Mouse (Mus musculus): Measurements from ENCODE around the gene Amh. TPM values are rescaled to one million over a fixed set of nuclear protein-coding genes. Genes with fewer than 3 reads are reported as not detected.
A peak's percentile ranks its signal among the peaks of the same experiment; 100 is the strongest.

Amh gene
- polyA plus RNA-seq, 1 experiment from 2014 or later, result not detected

DNA sequence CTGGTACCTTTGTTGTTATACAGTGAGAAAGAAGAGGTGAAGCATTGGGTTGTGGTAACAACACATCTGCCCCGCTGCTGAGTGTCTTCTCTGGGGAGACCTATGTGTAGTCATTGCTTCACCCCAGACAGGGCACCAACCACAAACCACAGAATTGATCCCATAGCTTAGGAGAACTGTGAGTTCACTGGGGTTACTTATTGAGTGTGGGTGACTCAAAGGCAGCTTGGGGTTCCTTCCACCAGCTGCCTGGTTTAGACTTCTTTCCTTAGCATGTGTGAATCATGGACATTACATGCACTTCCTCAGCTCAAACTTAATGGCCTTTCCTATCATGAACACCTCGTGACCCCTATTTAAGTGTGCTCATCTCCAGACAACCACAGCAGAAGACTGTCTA lies 41.5 kb upstream of the Amh start:
- H3K4me3 ChIP-seq (replicated peaks; ENCODE audit: low read length), result no peak overlapping the region
- ATAC-seq (ENCODE audit: low FRiP score), result no peak
- no peak overlapping the region for H3K9ac ChIP-seq
- peaks cover 6% of the 10 kb centered on the region; the same call in 1 of the 2 replicates for H3K4me1 ChIP-seq (replicated peaks; ENCODE audit: control insufficient read depth, insufficient read depth, low read length)
- peaks cover 30% of the 10 kb centered on the region for H3K36me3 ChIP-seq (replicated peaks; ENCODE audit: control insufficient read depth, insufficient read depth)
- no peaks in the 10 kb centered on the region for H3K27me3 ChIP-seq (ENCODE audit: control insufficient read depth, insufficient read depth, low read length)
- 98% methylated on average over 2 of the region's 2 CpGs for WGBS
- no peaks in the 10 kb centered on the region for H3K9me3 ChIP-seq (ENCODE audit: control insufficient read depth, low read length)
- DNase-seq (ENCODE audit: low spot score), result no peak
- H3K27ac ChIP-seq, result no peak overlapping the region
- H3K4me2 ChIP-seq (replicated peaks), result no peak overlapping the region

DNA sequence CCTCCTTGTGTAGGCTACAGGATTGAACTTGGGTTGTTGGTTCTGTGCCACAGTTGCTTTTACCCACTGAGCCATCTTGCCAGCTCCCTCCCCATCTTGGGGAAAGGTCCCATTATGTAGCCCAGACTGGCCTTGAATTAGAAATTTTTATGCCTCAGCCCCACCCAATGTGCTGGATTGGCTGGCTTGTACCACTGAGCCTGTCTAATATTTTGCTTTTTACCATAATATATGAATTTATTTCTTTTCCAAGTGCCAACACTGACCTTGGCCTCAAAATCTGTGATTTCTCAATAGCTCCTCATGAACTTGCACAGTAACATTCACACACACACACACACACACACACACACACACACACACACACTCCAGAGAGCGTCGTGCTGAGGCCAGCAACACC lies 39.3 kb upstream of the Amh start:
- no peak overlapping the region for H3K4me3 ChIP-seq (replicated peaks; ENCODE audit: low read length)
- WGBS, result 100% methylated on average over 2 of the region's 2 CpGs
- H3K4me1 ChIP-seq (replicated peaks; ENCODE audit: control insufficient read depth, insufficient read depth, low read length), result peaks cover 4% of the 10 kb centered on the region; the same call in 1 of the 2 replicates
- no peak overlapping the region for H3K27ac ChIP-seq
- no peak overlapping the region for H3K9ac ChIP-seq
- no peaks in the 10 kb centered on the region for H3K9me3 ChIP-seq (ENCODE audit: control insufficient read depth, low read length)
- DNase-seq (ENCODE audit: low spot score), result no peak
- ATAC-seq (ENCODE audit: low FRiP score), result no peak
- H3K36me3 ChIP-seq (replicated peaks; ENCODE audit: control insufficient read depth, insufficient read depth), result peaks cover 51% of the 10 kb centered on the region
- no peaks in the 10 kb centered on the region for H3K27me3 ChIP-seq (ENCODE audit: control insufficient read depth, insufficient read depth, low read length)
- no peak overlapping the region for H3K4me2 ChIP-seq (replicated peaks)

- Histone ChIP-seq H3K9me3 (ENCODE audit: control insufficient read depth, low read length) (no peaks in the 10 kb centered on the region), H3K4me2 (replicated peaks) (no peak overlapping the region), H3K9ac (no peak overlapping the region), H3K27ac (no peak overlapping the region), H3K36me3 (replicated peaks; ENCODE audit: control insufficient read depth, insufficient read depth) (peaks cover 57% of the 10 kb centered on the region), H3K4me1 (replicated peaks; ENCODE audit: control insufficient read depth, insufficient read depth, low read length) (0 out of 2 replicates have a peak, but pooled peaks cover 4% of the 10 kb centered on the region), H3K4me3 (replicated peaks; ENCODE audit: low read length) (no peak overlapping the region), H3K27me3 (ENCODE audit: control insufficient read depth, insufficient read depth, low read length) (no peaks in the 10 kb centered on the region)
- WGBS, result 85% methylated on average over 10 of the region's 10 CpGs
- no peak for ATAC-seq (ENCODE audit: low FRiP score)
- DNase-seq (ENCODE audit: low spot score), result no peak
Measured at GRCm38 (mm10) chr10:80766161-80766815, 38.8 kb upstream of the Amh start.

GRCm38 (mm10) chr10:80768365-80768764 lies 36.7 kb upstream of the Amh start:
- Histone ChIP-seq H3K27me3 (ENCODE audit: control insufficient read depth, insufficient read depth, low read length) (no peaks in the 10 kb centered on the region), H3K4me2 (replicated peaks) (no peak overlapping the region), H3K4me3 (replicated peaks; ENCODE audit: low read length) (no peak overlapping the region), H3K4me1 (replicated peaks; ENCODE audit: control insufficient read depth, insufficient read depth, low read length) (no peaks in the 10 kb centered on the region), H3K27ac (no peak overlapping the region), H3K9ac (no peak overlapping the region), H3K9me3 (ENCODE audit: control insufficient read depth, low read length) (no peaks in the 10 kb centered on the region), H3K36me3 (replicated peaks; ENCODE audit: control insufficient read depth, insufficient read depth) (peaks cover 77% of the 10 kb centered on the region)
- ATAC-seq (ENCODE audit: low FRiP score) (no peak), DNase-seq (ENCODE audit: low spot score) (no peak)
- 93% methylated on average over 6 of the region's 6 CpGs for WGBS

- no peaks in the 10 kb centered on the region for H3K4me1 ChIP-seq (replicated peaks; ENCODE audit: control insufficient read depth, insufficient read depth, low read length)
- no peak overlapping the region for H3K27ac ChIP-seq
- no peak overlapping the region for H3K4me2 ChIP-seq (replicated peaks)
- WGBS, result 86% methylated on average over 5 of the region's 5 CpGs
- peaks cover 96% of the 10 kb centered on the region for H3K36me3 ChIP-seq (replicated peaks; ENCODE audit: control insufficient read depth, insufficient read depth)
- H3K4me3 ChIP-seq (replicated peaks; ENCODE audit: low read length), result no peak overlapping the region
- DNase-seq (ENCODE audit: low spot score) (no peak), ATAC-seq (ENCODE audit: low FRiP score) (no peak)
- no peaks in the 10 kb centered on the region for H3K9me3 ChIP-seq (ENCODE audit: control insufficient read depth, low read length)
- H3K9ac ChIP-seq, result no peak overlapping the region
- no peaks in the 10 kb centered on the region for H3K27me3 ChIP-seq (ENCODE audit: control insufficient read depth, insufficient read depth, low read length)
Measured at GRCm38 (mm10) chr10:80773816-80774215, 31.2 kb upstream of the Amh start.

- no peak overlapping the region for H3K9ac ChIP-seq
Measured at GRCm38 (mm10) chr10:80774549-80774948, 30.5 kb upstream of the Amh start.

GRCm38 (mm10) chr10:80774981-80775380 lies 30.1 kb upstream of the Amh start:
- no peak overlapping the region for H3K9ac ChIP-seq
- no peaks in the 10 kb centered on the region for H3K9me3 ChIP-seq (ENCODE audit: control insufficient read depth, low read length)
- ATAC-seq (ENCODE audit: low FRiP score) (peak; percentile 43; the same call in 1 of the 2 replicates), DNase-seq (ENCODE audit: low spot score) (no peak)
- 91% methylated on average over 4 of the region's 4 CpGs for WGBS
- H3K4me2 ChIP-seq (replicated peaks), result no peak overlapping the region
- H3K27ac ChIP-seq, result no peak overlapping the region
- no peak overlapping the region for H3K4me3 ChIP-seq (replicated peaks; ENCODE audit: low read length)
- H3K4me1 ChIP-seq (replicated peaks; ENCODE audit: control insufficient read depth, insufficient read depth, low read length), result no peaks in the 10 kb centered on the region
- H3K36me3 ChIP-seq (replicated peaks; ENCODE audit: control insufficient read depth, insufficient read depth), result peaks cover 96% of the 10 kb centered on the region
- no peaks in the 10 kb centered on the region for H3K27me3 ChIP-seq (ENCODE audit: control insufficient read depth, insufficient read depth, low read length)

More at GRCm38 (mm10) chr10:80774549-80774948, 30.5 kb upstream of the Amh start:
- Histone ChIP-seq H3K4me2 (replicated peaks) (no peak overlapping the region), H3K27me3 (ENCODE audit: control insufficient read depth, insufficient read depth, low read length) (no peaks in the 10 kb centered on the region), H3K9me3 (ENCODE audit: control insufficient read depth, low read length) (no peaks in the 10 kb centered on the region), H3K27ac (no peak overlapping the region), H3K4me1 (replicated peaks; ENCODE audit: control insufficient read depth, insufficient read depth, low read length) (no peaks in the 10 kb centered on the region), H3K4me3 (replicated peaks; ENCODE audit: low read length) (no peak overlapping the region), H3K36me3 (replicated peaks; ENCODE audit: control insufficient read depth, insufficient read depth) (peaks cover 96% of the 10 kb centered on the region)
- DNase-seq (ENCODE audit: low spot score) (peak; percentile 77), ATAC-seq (ENCODE audit: low FRiP score) (peak; percentile 31; the same call in 1 of the 2 replicates)
- 73% methylated on average over 2 of the region's 2 CpGs for WGBS

DNA sequence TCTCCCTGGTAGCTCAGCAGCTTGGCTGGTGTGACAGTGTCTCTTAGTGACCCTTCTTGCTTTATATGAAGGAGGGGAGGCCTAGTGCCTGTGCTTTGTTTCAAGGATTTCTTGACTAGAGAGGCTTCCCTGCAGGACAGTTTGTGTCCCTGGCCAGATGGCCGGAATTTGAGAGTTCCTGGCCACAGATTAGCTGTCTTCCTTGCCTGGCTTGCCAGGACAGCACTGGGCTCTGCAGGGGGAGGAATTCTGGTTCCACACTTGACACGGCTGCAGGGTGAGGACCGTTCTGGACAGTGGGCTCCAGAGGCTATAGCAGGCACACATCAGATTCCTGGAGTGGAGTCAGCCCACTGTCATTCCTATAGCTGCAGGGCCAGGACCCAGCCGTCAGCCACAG lies 29.3 kb upstream of the Amh start:
- WGBS, result 94% methylated on average over 4 of the region's 4 CpGs
- no peak overlapping the region for H3K27ac ChIP-seq
- H3K4me2 ChIP-seq (replicated peaks), result no peak overlapping the region
- no peaks in the 10 kb centered on the region for H3K4me1 ChIP-seq (replicated peaks; ENCODE audit: control insufficient read depth, insufficient read depth, low read length)
- DNase-seq (ENCODE audit: low spot score) (no peak), ATAC-seq (ENCODE audit: low FRiP score) (no peak)
- no peak overlapping the region for H3K9ac ChIP-seq
- no peak overlapping the region for H3K4me3 ChIP-seq (replicated peaks; ENCODE audit: low read length)
- no peaks in the 10 kb centered on the region for H3K27me3 ChIP-seq (ENCODE audit: control insufficient read depth, insufficient read depth, low read length)
- peaks cover 96% of the 10 kb centered on the region for H3K36me3 ChIP-seq (replicated peaks; ENCODE audit: control insufficient read depth, insufficient read depth)
- H3K9me3 ChIP-seq (ENCODE audit: control insufficient read depth, low read length), result no peaks in the 10 kb centered on the region

GRCm38 (mm10) chr10:80776358-80776869 lies 28.6 kb upstream of the Amh start:
- DNase-seq (ENCODE audit: low spot score) (no peak), ATAC-seq (ENCODE audit: low FRiP score) (no peak)
- 90% methylated on average over 6 of the region's 6 CpGs for WGBS
- Histone ChIP-seq H3K36me3 (replicated peaks; ENCODE audit: control insufficient read depth, insufficient read depth) (peaks cover 96% of the 10 kb centered on the region), H3K27ac (no peak overlapping the region), H3K27me3 (ENCODE audit: control insufficient read depth, insufficient read depth, low read length) (no peaks in the 10 kb centered on the region), H3K4me2 (replicated peaks) (no peak overlapping the region), H3K9ac (no peak overlapping the region), H3K4me3 (replicated peaks; ENCODE audit: low read length) (no peak overlapping the region), H3K9me3 (ENCODE audit: control insufficient read depth, low read length) (no peaks in the 10 kb centered on the region), H3K4me1 (replicated peaks; ENCODE audit: control insufficient read depth, insufficient read depth, low read length) (no peaks in the 10 kb centered on the region)
